Mouse (Mus musculus) thymus, adult 18-20 months (tissue): ENCODE data around the gene 1700022I11Rik.
"Not testable (repeated sequence)": the region's sequence is repeated elsewhere in the genome, so short reads cannot be mapped to it uniquely, and the experiment has no call there.

Source experiments
- DNase-seq, 2 experiments: peaks; one replicate each; pipeline ENCODE4 v3.0.0; 2022; ENCODE audit warnings: mixed read lengths in 2 of 2

Gene 1700022I11Rik

DNA sequence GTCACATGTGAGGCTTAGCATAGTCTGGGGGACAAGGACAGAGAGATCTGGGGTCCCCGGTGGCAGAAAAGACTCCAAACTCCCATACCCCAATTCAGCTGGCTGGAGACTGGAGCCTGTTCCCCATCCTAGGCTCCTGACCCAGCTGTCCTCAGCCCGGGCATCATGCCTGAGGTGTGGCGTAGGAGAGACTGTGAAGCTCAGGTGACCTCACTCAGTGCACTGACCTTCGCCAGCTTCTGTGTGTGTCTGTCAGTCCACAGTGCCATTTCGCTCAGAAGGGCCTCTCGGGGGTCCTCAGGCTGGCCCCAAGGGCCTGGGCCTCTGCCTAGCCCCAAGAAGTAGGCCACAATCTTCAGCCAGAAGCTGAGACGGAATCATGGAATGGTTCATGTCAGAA is 16.8 kb upstream of the 1700022I11Rik start:
- no peak for DNase-seq

DNA sequence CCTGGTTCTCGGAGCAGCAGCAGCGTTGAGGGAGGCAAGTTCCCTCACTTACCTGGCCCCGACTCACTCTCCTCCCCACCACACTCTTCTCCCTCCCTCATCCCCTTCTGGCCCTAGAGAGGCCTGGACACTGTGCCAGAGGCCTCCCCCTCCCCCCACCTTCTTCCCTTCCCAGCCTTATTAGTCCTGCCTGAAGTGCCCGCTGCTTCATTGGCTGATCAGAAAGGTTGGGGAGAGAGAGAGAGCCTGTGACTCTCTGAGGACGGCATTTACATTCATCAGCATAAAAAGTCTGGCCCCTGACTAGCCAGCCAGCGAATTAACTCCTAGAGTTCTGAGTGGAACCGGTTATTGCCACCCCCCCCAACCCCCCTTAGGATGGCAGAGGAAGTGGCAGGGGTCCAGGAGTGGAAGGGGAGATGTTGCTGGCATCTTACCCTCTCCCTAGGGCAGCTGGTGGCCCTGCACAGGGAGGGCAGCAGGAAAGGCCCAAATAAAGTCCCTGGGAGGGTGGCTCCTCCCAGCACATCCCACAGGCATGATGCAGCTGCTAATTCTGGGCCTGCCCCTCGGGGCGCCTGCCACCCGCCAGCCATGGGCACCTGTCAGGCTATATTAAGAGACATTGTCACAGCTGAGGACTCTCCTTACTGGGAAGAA is 15.8 kb upstream of the 1700022I11Rik start:
- no peak for DNase-seq

DNA sequence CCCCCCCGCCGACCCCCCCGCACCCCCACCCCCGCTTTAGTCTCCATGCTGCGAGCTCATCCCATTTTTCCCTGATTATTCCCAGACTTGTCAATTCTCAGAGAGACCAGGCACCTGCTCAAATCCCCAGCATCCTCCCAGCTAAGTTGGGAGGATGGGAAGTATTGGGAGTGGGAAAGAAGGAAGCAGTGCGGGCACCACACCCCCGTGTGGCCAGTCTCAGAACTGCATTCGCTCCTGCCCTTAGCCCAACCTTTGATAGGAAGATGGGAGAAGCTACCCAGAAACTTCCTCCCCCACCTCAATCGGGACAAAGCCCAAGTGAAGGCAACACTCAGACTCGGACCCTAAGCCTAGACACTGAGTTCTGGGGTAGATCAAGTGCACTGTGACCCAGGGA is 15.1 kb upstream of the 1700022I11Rik start:
- DNase-seq: no peak

DNA sequence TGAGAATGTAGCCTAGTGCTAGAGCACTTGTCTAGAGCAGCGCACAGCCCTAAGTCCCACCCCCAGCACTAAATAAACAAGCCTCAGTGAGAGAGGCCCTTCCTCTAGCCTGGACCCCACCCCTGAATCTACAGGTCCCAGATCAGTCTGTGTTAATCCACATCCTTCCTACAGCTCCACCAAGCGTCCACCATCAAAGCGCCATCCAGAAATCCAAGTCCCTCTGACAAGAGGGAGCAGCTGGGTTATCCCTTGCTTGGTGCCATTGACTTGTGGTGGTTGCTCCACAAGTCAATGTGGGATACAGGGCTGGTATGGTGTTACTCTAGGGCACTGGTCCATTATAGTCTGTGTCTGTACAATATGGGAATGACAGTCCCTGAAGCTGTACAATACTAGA is 14.2 kb upstream of the 1700022I11Rik start:
- DNase-seq: no peak

DNA sequence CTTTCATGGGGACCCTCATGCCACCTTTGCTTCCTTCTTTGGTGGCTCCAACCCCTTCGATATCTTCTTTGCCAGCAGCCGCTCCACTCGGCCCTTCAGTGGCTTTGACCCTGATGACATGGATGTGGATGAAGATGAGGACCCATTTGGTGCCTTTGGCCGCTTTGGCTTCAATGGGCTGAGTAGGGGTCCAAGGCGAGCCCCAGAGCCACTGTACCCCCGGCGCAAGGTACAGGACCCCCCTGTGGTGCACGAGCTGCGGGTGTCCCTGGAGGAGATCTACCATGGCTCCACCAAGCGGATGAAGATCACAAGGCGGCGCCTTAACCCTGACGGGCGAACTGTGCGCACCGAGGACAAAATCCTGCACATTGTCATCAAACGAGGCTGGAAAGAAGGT is 12.8 kb upstream of the 1700022I11Rik start:
- DNase-seq: no peak

DNA sequence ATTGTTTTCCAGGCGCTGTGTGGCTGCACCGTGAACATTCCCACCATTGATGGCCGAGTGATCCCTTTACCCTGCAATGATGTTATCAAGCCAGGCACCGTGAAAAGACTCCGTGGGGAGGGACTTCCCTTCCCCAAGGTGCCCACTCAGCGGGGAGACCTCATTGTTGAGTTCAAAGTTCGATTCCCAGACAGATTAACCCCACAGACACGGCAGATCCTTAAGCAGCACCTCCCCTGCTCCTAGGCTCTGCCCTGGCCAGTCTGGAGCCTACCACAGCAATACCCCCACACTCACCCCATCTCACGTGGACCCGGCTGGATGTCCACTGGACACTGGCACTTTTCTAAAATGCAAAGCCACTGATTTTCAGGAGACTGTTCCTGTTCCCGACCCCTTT is 12.1 kb upstream of the 1700022I11Rik start:
- no peak for DNase-seq

DNA sequence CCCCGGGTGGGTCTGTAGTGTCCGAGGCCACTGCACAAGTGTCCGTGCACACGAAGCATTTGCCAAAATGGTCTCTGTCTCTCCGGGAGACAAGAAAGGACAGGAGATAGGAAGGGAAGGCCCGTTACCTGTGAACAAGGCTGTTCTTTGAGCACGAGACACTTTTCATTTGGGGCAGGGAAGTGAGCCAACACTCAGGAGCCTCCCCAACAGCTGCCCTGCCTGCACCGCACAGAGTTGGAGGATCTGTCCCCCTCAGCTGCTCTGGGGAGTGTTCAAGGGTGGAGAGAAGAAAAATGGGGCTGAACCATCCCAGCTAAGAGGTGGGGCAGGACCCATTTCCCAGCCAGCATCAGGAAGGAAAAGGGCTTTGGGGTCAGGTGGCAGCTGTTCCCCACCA is 11.4 kb upstream of the 1700022I11Rik start:
- DNase-seq: no peak

DNA sequence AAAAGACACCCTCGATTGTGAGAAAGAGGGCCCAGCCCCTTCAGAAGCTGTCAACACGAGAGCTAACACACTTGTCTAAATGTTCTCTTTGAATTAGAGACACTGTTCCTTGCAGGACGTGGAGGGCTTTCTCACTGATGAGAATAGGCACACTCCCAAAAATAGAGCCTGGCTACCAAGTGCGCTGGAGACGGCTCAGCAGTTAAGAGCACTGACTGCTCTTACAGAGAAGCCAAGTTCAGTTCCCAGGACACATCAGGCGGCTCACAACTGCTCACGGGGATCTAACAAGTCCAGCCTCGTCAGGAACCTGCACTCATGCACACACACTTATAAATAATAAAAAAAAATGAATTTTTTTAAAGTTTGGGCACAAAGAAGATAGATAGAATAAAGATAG is 10.5 kb upstream of the 1700022I11Rik start:
- DNase-seq: no peak

DNA sequence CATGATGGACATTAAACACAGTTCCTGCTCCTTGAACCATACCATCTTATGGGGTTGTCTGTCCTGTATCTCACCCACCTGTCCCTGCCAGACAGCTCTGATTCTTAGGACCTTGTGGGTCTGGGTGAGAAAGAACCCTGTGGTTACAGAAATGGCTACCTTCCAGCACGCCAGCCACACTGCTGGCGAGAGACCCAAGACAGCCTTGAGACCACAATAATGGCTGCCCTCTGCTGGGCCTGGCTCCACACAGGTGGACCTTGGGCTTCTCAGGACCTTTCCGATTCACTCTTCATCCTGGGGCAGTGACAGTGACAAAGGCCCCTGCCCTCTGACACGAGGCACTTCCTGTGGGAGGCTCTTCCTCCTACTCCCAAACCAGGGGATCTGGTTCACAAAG is 10.0 kb upstream of the 1700022I11Rik start:
- DNase-seq: no peak

DNA sequence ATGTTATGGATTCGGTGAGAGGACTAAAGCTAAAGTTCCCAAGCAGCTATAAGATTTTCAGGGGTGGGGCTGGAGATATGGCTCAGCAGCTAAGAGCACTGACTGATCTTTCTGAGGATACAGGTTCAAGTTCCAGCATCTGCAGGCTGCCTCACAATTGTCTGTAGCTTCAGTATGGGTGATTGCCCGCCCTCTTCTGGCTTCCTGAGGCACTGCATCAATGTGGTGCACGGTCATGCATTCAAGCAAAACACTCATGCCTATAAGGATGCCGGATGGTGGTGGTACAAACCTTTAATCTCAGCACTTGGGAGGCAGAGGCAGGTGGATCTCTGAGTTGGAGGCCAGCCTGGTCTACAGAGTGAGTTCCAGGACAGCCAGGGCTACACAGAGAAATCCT is 7.8 kb upstream of the 1700022I11Rik start:
- DNase-seq: no peak

DNA sequence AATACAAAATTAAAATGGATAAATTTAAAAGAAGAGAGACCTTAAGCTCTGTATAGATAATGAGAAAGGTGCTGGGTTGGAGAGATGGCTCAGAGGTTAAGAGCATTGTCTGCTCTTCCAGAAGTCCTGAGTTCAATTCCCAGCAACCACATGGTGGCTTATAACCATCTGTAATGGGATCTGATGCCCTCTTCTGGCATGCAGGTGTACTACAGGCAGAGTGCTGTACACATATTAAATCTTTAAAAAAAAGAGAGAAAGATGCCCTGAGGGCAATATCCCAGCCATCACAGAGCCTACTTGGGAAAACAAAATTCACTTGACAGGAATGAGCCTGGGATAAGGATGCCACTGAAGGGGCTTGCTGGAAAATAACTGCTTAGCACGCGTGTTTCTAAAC is 5.9 kb upstream of the 1700022I11Rik start:
- DNase-seq: no peak

DNA sequence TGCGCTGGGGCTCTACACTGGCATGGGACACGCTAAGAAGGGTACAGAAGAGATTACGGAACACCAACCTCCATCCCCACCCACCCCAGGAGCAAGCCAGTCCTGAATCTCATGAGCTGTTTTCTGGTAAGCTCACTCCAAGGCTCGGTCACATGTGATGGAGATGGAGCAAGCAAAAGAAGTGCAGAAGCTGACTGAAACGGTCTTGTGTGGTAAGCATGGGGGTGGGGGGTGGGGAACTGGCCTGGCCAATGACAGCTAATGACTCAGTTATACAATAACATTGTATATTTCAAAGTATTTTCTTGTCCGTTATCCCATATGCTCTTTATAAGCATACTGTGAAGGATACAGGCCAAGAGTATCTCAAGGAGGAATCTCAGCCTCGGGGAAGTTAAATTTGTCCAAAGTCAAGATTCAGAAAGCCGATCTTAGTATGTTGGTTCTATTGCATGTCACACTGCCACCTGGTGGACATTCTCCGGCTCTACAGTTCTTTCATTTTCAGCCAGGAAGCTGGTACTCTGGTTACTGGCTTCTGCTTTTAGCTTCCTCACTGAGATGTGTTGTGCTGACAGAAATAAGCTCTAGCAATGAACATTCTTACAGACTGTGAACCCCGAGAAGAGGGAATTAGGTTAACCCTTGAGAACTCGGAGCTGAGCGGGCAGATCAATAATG is 4.2 kb upstream of the 1700022I11Rik start:
- no peak for DNase-seq

DNA sequence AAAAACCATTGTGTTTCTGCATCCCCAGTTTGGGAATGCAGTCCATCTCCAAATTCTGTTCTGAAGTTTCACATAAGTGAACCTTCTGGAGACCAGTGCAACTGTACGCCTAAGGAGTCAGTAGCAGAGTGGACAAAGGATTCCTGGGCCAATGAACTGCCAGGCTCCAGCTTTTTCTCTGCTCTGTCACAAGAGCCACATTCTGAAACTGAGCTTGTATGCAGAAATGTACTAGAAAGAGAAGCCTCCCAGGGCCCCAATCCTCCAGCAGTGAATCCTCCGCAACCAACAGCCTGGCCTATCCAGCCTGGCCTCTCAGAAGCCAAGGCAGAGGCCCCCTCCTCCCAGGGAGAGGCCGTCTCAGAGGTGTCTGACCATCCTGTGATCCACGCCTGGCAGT is 3.5 kb downstream of the 1700022I11Rik start:
- DNase-seq: no peak

DNA sequence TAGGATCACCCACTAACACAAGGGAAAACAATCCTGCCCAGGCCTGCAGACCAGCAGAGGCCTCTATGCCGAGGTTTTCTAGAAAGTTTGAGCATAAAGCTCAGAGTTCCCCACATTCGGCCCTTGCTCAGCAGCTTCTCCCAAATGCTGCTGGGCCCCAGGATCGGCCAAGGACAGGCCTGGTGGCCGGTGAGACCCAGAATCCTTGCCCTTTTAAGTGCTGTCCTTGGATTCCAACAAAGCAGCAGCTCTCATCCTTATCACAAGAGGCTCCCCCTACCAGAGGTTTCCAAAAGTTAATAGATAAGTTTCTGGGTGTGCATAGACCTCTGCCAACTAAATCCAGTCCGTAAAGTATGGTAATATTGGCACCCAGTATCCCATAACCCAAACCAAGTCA is 4.5 kb downstream of the 1700022I11Rik start:
- DNase-seq: no peak

DNA sequence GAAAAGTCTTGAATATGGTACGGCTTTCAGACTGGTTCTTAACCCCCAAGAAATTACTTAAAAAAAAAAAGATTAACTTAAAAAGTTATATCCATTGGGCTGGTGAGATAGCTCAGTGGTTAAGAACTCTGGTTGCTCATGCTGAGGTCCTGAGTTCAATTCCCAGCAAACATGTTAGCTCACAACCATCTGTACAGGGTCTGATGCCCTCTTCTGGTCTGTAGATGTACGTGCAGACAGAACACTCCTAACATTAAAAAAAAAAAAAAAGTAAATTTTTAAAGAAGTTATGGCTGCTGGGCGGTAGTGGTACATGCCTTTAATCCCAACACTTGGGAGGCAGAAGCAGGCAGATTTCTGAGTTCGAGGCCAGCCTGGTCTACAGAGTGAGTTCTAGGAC is 8.7 kb downstream of the 1700022I11Rik start:
- DNase-seq: no peak

DNA sequence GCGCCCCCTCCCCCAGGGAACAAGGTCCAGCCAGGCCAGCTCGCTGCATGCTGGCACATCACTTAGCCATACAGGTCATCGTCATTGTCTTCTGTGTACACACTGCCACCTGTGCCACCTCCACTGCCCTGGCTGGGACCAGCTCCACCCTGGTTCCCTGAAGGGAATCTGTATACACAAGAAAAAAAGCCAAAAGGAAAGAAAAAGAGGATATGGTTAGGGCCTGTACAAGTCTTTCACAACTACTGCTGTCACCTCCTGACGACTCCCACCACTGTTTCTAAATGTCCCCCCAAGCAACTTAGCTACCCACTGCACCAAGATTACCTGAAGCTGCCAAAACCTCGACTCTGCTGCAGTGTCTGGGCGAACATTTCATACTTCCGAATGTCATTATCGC is 11.1 kb downstream of the 1700022I11Rik start:
- not testable (repeated sequence) for DNase-seq

DNA sequence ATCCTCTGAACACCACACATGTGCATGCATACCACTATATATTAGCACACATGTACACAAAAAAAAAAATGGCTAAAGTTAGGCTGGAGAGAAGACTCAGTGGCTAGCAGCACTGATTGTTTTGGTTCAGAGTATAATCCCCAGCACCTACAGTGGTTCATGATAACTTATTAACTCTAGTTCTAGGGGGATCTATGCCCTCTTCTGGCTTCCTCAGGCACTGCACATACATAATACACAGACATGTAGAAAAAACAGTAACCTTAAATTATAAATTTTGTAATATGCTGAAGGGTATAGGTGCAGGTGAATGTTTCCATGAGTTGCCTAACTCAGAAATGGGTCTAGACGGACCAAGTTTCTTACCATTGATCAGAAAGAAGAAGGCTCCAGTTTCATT is 18.9 kb downstream of the 1700022I11Rik start:
- DNase-seq: no peak

DNA sequence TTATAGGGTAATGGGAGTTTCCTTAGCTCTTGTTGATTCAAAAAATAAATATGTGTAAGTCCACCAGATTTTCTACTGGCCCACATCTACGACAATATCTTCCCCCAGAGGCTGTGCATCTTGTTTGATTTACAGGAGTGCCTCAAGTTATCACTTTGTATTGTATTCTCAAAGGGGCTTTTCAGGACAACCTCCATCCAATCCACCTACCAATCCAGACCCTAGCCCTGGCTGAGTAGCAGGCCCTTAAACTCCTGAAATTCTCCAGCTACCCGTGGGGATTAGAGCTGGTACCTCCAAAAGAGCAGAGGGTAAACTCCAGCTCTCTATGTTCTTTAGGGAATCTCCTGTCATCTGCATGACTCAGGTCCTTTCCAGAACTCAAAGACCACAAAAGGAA is 28.6 kb downstream of the 1700022I11Rik start:
- no peak for DNase-seq

DNA sequence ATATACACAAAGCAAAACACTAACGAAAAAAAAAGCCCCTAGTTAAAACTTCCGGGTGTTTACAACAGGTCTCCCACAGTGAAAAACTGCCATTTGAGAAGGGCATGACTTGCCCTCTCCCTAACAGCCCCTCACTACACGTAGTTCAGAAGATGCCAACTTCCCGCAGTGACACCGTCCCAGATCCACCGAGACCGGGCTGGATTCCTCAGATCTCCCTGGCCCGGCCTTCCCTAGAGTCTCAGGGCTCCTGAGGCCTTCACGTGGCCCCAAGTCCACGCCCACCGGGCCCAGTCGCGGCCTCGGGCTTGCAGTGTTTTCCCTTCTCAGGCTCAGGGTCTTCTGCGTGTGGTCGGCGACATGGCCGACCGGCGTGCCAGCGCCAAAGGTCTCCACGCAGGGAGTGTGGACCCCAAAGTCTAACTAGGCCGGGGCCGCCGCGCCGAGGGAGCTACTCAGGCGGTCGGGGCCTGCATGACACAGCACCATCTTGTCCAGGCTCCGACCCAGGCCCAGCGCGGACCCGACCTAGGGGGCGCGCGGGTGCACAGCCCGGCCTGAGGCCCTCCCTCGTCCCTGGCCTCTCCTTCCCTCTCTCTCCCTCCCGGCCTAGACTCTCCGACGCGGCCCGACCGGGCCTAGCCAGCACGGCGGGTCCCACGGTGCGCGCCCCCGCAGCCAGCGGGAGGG is 30.2 kb downstream of the 1700022I11Rik start:
- peak; percentile 61 to 66 for DNase-seq

DNA sequence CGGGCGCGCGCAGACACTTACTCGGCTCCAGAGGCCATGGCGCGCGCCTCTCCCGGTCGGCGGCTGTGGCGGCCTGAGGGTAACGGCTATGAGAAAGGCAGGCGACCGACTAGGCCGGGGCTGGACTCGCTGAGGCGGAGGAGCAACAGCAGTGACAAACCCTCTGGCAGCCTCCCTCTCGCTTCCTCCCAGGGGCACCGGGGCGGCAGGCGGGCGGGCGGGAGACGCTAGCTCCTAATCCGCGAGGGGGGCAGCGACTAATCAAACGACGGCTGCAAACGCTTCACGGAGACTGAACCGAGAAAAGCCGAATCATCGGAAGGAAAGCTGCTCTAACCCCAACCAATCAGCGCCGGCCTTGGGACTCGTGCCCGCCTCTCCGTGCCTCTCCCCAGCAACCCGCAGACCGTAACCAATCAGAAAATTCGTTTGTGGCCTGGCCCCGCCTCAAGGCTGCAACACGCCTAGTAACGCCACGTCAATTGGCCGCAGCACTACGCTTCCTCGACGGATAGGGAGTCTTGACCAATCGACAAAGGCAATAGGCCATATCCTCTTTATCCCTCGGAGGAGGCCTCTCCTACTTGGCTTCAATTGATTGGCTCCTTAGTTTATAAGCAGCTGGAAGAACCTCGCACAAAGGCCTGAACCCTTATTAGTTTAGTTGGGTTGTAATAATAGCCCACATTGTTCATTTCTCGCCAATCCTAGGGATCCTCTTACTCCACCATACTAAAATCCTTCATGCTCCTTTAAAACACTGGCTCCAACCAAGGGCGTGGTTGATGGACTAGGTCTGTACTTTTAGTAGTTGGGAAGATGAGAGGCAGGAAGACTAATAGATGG is 31.0 kb downstream of the 1700022I11Rik start, which contains the start of gene Vcp:
Gene Vcp (minus strand): TSS at position 367 of the 846 bp plus-strand sequence.
- peak; percentile 98 to 99 for DNase-seq

DNA sequence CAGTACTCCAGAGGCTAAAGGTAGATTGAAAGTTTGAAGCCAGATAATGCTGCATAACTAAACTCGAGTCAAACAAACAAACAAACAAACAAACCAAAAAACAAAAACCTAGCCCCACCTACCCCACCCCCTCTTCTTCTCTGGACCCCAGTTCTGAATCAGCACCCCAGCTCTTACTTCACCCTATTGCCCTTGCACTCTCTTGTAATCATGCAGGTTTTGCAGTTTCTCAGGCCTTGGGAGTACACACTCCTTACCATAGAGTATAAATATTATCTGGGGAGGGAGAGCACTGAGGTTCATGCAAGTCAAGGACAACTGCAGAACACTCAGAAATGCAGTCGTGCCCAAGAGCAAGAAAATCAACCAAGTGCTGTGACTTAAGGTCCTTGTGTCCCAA is 31.9 kb downstream of the 1700022I11Rik start:
- DNase-seq: no peak

DNA sequence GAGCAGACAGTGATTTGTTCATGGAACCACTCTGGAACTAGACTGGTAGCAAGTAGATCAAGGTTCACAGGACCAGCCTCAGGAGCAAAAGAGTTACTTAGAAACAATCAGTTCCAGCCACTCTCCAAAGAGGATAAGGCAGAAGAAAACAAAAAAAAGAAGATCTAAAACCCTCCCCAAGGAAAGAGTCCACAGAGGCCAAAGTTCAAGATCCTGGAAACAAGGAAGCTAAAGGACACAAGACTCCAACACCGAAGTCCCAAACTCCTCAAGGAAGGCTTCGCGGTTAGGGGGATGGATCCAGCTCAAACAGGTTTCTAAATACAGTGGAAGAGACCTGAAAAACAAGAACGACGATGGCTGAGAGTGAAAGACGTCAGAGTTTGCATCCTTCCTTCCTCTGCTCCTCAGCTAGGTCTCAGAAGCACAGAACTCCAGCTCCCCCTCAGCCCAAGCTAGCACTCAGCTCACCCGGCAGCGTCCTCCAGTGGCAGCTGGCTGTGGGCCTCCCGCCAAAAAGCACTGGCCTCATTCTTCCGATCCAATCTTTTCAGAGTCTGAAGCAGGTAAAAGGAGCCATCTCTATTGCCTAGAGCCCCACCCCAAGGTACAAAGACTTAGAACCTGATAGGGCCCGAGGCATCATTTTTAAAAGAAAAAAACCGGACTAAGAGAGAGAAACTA is 33.5 kb downstream of the 1700022I11Rik start:
- DNase-seq: no peak

DNA sequence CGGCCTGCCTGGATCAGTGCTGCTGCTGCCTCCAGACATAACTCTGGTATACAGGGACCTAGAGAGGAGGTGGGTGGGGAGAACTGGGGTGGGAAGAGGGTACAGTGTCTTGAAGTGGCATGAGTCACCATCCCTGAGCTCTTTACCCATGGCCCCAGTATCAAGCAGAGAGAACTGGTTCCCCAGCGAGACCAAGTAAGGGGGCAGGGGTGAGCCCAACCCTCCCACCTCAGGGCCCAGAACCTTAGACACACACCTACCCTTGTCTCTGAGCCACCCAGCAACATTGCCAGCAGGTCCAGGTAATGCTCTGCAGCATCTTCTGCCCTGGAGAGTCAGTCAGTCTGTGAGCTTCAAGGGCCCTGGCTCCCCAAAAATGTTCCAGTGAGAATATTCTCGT is 35.5 kb downstream of the 1700022I11Rik start:
- no peak for DNase-seq
